Mouse (Mus musculus) ES-Bruce4 (cell line): ENCODE data around the gene Nyx. TPM values are rescaled to one million over a fixed set of nuclear protein-coding genes. Genes with fewer than 3 reads are reported as not detected.

Experiments
- H3K27ac ChIP-seq: 2 replicates; pipeline ENCODE4 v1.5.1; 2012; ENCODE audit warnings: low read length, inconsistent platforms; ENCODE audit not compliant: insufficient read depth
- H3K27me3 ChIP-seq: 2 replicates; pipeline ENCODE4 v1.6.1; 2012; ENCODE audit warnings: mild to moderate bottlenecking, low read length, inconsistent platforms; ENCODE audit not compliant: control insufficient read depth, poor library complexity, insufficient read depth, severe bottlenecking
- H3K36me3 ChIP-seq: 2 replicates; pipeline ENCODE4 v1.6.1; 2012; ENCODE audit warnings: inconsistent platforms, mild to moderate bottlenecking, low read length, moderate library complexity; ENCODE audit not compliant: control insufficient read depth, poor library complexity, insufficient read depth, severe bottlenecking
- H3K4me1 ChIP-seq: one replicate; pipeline ENCODE4 v1.8.1; 2011; ENCODE audit warnings: low read length; ENCODE audit not compliant: control insufficient read depth, insufficient read depth
- H3K4me3 ChIP-seq: 2 replicates; pipeline ENCODE4 v1.5.1; 2011; ENCODE audit warnings: low read depth, mild to moderate bottlenecking, low read length
- H3K9ac ChIP-seq: 2 replicates; pipeline ENCODE4 v1.6.1; 2012; ENCODE audit warnings: low read depth, mild to moderate bottlenecking, inconsistent platforms; ENCODE audit not compliant: poor library complexity, severe bottlenecking
- H3K9me3 ChIP-seq: replicated peaks from 2 replicates; pipeline ENCODE4 v1.6.1; 2012; ENCODE audit warnings: mild to moderate bottlenecking, low read length, inconsistent platforms; ENCODE audit not compliant: control insufficient read depth, poor library complexity, insufficient read depth, severe bottlenecking
- CTCF ChIP-seq: IDR thresholded peaks from one replicate; pipeline ENCODE4 v1.8.1; 2011; ENCODE audit warnings: low read depth, low read length
- EP300 ChIP-seq: IDR thresholded peaks from 2 replicates; pipeline ENCODE4 v1.6.1; 2011; ENCODE audit warnings: low read depth, low read length; ENCODE audit not compliant: insufficient read depth
- POLR2A ChIP-seq: IDR thresholded peaks from one replicate; pipeline ENCODE4 v1.8.1; 2011; ENCODE audit warnings: low read length; ENCODE audit not compliant: insufficient read depth
- polyA plus RNA-seq: library from polyadenylated mRNA; stranded (reverse); fragments of >200 nt; gene quantifications from 2 replicates; pipeline ENCODE4 v1.2.4, GENCODE M21; 2011; ENCODE audit warnings: low read depth; ENCODE audit not compliant: missing spikeins, insufficient read depth, insufficient read length

Gene Nyx
- polyA plus RNA-seq, 1 experiment = not detected

DNA sequence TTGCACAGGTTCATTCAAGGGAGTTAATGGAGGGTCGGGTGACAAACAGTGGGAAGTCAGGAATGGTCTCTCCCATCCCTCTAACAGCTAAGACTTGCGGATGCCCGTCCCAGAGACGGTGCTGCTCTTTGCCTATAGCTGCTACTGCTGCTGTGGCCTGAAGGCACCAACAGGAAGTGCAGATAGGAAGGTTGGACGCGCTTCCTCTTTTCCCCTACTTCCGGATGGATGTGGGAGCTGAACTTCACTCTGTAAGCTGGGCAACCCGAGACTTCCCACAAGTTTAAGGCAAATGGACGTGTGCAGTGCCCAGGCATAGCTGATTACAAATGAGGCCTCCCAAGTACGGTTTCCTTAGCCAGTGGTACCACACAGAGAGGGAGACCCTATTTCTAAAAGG lies 52.1 kb downstream of the Nyx start:
- H3K27me3 ChIP-seq = no peaks in the 10 kb centered on the region

DNA sequence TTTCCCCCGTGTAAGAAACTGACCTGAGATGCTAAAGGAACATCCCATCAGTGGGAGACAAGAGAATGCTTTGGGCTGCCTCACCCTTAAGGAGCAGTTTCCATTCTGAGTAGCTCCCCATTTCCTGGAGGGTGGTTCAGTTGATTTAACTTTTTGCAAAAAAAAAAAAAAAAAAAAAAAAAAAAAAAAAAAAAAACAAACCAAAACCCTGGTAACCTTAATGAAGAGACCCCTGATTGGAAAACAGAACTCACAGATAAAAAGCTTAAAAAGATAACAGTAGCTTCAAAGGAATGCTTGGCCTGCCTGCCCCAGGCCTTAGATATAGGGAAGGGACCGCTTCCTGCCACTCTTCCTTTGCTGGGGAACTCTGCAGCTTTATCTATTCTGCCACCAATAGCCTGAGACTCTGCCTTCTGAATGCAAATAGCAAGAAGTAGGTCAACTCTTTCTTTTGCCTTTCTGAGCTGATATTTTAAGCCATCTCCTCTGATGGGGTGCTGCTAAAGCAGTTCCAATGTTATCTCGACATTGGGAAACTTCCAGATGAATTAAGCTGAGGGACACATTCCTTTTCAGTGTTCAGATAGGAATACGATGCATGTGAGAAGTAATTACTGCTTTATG lies 53.0 kb downstream of the Nyx start:
- no peaks in the 10 kb centered on the region for H3K36me3 ChIP-seq
- TF ChIP-seq EP300 = no peak
- no peak for TF ChIP-seq CTCF
- no peak for TF ChIP-seq POLR2A
- H3K9ac ChIP-seq = no peak overlapping the region
- no peaks in the 10 kb centered on the region for H3K4me1 ChIP-seq
- no peak overlapping the region for H3K27ac ChIP-seq
- H3K27me3 ChIP-seq = no peaks in the 10 kb centered on the region
- no peaks in the 10 kb centered on the region for H3K9me3 ChIP-seq
- H3K4me3 ChIP-seq = no peak overlapping the region

More for the DNA sequence above, 52.1 kb downstream of the Nyx start:
- H3K9ac ChIP-seq = no peak overlapping the region
- H3K4me3 ChIP-seq = no peak overlapping the region
- TF ChIP-seq POLR2A (no peak), EP300 (no peak), CTCF (no peak)
- H3K36me3 ChIP-seq = no peaks in the 10 kb centered on the region
- H3K9me3 ChIP-seq = no peaks in the 10 kb centered on the region
- H3K4me1 ChIP-seq = no peaks in the 10 kb centered on the region
- no peak overlapping the region for H3K27ac ChIP-seq

DNA sequence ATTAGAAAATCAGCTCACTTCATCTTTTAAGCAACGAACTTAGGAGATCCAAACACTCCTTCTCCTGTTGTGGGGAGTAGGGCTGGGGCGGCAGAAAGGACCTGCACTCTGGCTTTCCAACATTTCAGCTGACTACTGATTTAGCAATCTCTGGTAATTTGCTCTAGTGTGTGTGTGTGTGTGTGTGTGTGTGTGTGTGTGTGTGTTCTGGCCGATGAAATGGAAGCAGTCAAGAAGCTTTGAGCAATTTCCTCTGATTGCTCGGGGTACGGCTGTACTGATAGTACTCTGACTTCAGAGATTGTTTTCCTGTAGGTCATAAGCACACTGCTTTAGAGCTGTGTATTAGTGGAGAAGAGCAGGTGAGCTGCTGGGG lies 53.5 kb downstream of the Nyx start:
- Histone ChIP-seq H3K4me1 (no peaks in the 10 kb centered on the region), H3K27me3 (no peaks in the 10 kb centered on the region), H3K9me3 (no peaks in the 10 kb centered on the region), H3K27ac (no peak overlapping the region), H3K4me3 (no peak overlapping the region), H3K9ac (no peak overlapping the region), H3K36me3 (no peaks in the 10 kb centered on the region)
- TF ChIP-seq CTCF (no peak), EP300 (no peak), POLR2A (no peak)

DNA sequence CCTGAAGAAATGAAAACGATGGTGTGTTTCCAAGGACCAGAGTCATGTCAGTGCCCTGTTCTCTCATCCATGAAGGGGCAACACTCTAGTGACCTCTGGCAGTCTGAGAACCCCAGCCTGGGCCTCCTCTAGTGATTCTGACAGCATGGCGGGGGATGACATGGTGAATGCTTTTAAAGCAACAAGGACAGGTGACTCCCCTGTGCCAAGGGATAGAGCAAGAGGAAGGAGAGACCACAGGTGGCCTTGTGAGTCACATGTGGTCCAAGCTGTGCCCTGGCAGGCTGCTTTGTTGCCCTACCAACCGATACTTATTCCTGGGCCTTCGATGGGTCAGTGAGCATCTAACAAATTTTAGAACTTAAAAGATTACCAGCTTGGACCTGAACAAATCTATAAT lies 54.7 kb downstream of the Nyx start:
- TF ChIP-seq CTCF = no peak
- no peak for TF ChIP-seq POLR2A
- no peak for TF ChIP-seq EP300
- no peaks in the 10 kb centered on the region for H3K9me3 ChIP-seq
- H3K36me3 ChIP-seq = no peaks in the 10 kb centered on the region
- no peak overlapping the region for H3K4me3 ChIP-seq
- no peaks in the 10 kb centered on the region for H3K4me1 ChIP-seq
- no peaks in the 10 kb centered on the region for H3K27me3 ChIP-seq
- no peak overlapping the region for H3K9ac ChIP-seq
- no peak overlapping the region for H3K27ac ChIP-seq

DNA sequence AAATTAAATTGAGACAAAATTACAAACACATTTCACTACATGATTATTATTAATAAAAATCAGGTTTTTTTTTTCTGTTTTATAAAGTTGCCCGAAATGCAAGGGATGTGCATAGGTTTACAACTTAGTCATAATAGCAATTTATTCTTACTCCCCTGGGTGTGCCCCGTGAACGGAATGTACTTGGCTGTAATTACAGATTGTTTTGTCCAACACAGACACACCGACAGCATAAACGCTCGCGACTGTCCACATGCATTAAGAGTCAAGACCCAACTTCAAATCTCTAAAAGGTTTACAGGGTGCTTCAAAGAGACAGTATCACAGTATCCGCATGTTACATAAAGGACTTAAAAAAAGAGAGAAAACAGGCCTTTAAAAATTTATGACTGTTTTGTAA lies 55.4 kb downstream of the Nyx start:
- Histone ChIP-seq H3K9ac (no peak overlapping the region), H3K9me3 (no peaks in the 10 kb centered on the region), H3K4me3 (no peak overlapping the region), H3K4me1 (no peaks in the 10 kb centered on the region), H3K27me3 (no peaks in the 10 kb centered on the region), H3K27ac (no peak overlapping the region), H3K36me3 (no peaks in the 10 kb centered on the region)
- TF ChIP-seq POLR2A = no peak
- TF ChIP-seq CTCF = no peak
- TF ChIP-seq EP300 = no peak

Other genes with a start within 250 kb of the Nyx start
- 453 and 486 TPM in 2 replicates for gene Ddx3x, start 185.1 kb upstream of the Nyx start, polyA plus RNA-seq
- not detected in 2 replicates for gene Gpr34, start 166.0 kb downstream of the Nyx start, polyA plus RNA-seq
- not detected in 2 replicates for gene Gpr82, start 195.3 kb downstream of the Nyx start, polyA plus RNA-seq